Mouse (Mus musculus) heart, postnatal 0 days (tissue): Measurements from ENCODE around the gene Pla2g12a.

Source experiments
- CTCF ChIP-seq: IDR thresholded peaks from 2 replicates; pipeline ENCODE4 v1.5.1; 2016; ENCODE audit warnings: antibody characterized with exemption, control low read depth, low read depth
- EP300 ChIP-seq: IDR thresholded peaks from 2 replicates; pipeline ENCODE4 v1.6.1; 2016; ENCODE audit warnings: antibody characterized with exemption, low read depth

DNA sequence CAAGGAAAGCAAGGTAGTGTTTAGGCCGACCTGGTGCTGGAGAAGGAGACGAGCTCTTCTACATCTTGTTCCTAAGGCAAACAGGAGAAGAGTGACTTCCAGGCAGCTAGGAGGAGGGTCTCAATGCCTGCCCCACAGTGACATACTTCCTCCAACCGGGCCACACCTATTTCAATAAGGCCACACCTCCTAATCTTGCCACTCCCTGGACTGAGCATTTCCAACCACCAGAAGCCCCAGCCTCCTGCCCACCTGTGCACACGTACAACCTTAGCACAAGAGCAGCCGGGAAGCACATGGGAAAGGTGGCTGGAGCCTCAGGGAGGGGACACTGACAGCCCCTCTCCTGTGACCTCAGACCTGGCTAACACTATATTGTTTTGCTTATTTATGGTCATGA lies 13.6 kb downstream of the Pla2g12a start:
- no peak for TF ChIP-seq CTCF
- no peak for TF ChIP-seq EP300
